In the genomic region with DNA sequence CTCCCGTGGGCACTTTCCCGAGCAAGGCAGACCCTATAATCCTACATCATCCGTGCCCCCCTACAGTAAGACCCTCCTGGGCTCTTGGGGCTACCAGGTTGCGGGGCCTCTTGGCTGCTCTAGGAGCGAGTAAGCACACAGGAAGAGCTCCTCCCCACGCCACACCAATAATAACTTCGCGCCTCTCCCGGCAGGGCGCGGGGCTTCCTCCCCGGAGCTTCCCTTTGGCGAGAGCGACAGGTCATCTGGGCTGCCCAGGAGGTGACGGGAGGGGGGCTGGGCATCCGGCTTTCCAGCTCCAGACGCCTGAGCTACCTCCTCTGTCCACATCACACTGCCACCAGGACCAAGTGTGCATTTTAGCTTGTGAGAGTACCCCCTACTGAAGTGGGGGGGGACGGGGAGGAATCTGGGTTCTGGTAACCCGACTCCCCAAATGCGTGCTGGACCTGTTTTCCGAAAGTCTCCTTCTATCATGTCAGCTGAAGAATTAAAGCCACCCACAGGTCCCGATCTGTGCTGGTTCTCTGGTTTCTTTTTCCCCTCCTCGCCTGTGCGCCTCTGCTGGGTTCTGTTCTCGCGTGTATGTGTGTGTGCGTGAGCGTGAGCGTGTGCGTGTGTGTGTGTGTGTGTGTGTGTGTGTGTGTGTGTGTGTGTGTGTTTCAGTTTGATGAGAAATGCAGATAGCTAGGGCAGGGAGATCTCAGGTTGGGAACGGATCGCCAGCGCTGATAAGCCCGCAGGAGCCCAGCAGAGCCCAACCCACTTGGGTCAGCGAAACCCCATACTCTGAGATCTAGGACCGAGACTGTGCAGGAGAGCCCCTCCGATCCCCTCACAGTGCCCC, we compare ENCODE assay signal across 8 mouse cellular contexts. TPM values are rescaled to one million over a fixed set of nuclear protein-coding genes. Genes with fewer than 3 reads are reported as not detected.
A peak's percentile ranks its signal among the peaks of the same experiment; 100 is the strongest.
DNase-seq lines count a peak whose midpoint lies in the region; ATAC-seq lines count a peak whose summit lies in the region.

No protein-coding gene starts in this region.

- peak overlapping the region; percentile 100 for H3K4me2 ChIP-seq in forebrain, embryonic 15.5 days (replicated peaks)

- peak overlapping the region; percentile 69 for H3K4me3 ChIP-seq in forebrain, embryonic 15.5 days
- H3K4me3 ChIP-seq in hindbrain, embryonic 10.5 days: peak overlapping the region; percentile 73

- peak overlapping the region; percentile 50 for H3K9ac ChIP-seq in forebrain, embryonic 15.5 days (replicated peaks)

- peak; percentile 38 to 51 for DNase-seq in B cell, adult 2 months
- peak; percentile 42 for DNase-seq in ZHBTc4 (ENCODE audit: low read depth, low spot score)
- DNase-seq in hindbrain, embryonic 10.5 days (ENCODE audit: low spot score): no peak
- DNase-seq in layer of hippocampus, postnatal 25 days (ENCODE audit: extremely low spot score in 1 of 2, low spot score in 1 of 2): peak; percentile 23 to 34
- DNase-seq in lung, postnatal 25 days (ENCODE audit: low spot score): peak; percentile 82
- DNase-seq in right cerebral cortex, postnatal 36 days (ENCODE audit: low spot score in 2 of 2): peak; percentile 44 to 66
- no peak for DNase-seq in c-Kit-positive CD71-positive TER-119-positive erythroid progenitor cells, embryonic 14.5 days (ENCODE audit: low spot score)

- peaks cover 27% of the 10 kb centered on the region for H3K4me1 ChIP-seq in forebrain, embryonic 15.5 days
- peaks cover 83% of the 10 kb centered on the region for H3K4me1 ChIP-seq in hindbrain, embryonic 10.5 days (replicated peaks)

- no peaks in the 10 kb centered on the region for H3K9me3 ChIP-seq in forebrain, embryonic 15.5 days
- H3K9me3 ChIP-seq in hindbrain, embryonic 10.5 days: no peaks in the 10 kb centered on the region

- no peaks in the 10 kb centered on the region for H3K36me3 ChIP-seq in forebrain, embryonic 15.5 days
- no peaks in the 10 kb centered on the region for H3K36me3 ChIP-seq in hindbrain, embryonic 10.5 days

- WGBS in forebrain, embryonic 15.5 days: under 1% methylated on average over 36 of the region's 37 CpGs
- under 1% methylated on average over 37 of the region's 37 CpGs for WGBS in hindbrain, embryonic 10.5 days

- no peak for ATAC-seq in forebrain, embryonic 15.5 days (replicated peaks)

- peaks cover 33% of the 10 kb centered on the region for H3K27me3 ChIP-seq in forebrain, embryonic 15.5 days
- peaks cover 73% of the 10 kb centered on the region for H3K27me3 ChIP-seq in hindbrain, embryonic 10.5 days (ENCODE audit: insufficient read depth, poor library complexity, severe bottlenecking)

- H3K27ac ChIP-seq in forebrain, embryonic 15.5 days (replicated peaks): 0 out of 2 replicates have a peak overlapping the region, but pooled peaks have one; percentile 3
- peak overlapping the region; percentile 84 for H3K27ac ChIP-seq in hindbrain, embryonic 10.5 days

RNA-seq across cellular contexts. Expression of a gene that starts 1.6 kb away (rescaled TPM):
- polyA plus RNA-seq in forebrain, embryonic 15.5 days (2015; fragmentation: Nextera tagmentation; extraction: Ambion mirVana): 0.89 and 0.92 TPM in 2 replicates
- polyA plus RNA-seq in hindbrain, embryonic 10.5 days (2016; fragmentation: Nextera tagmentation; extraction: Ambion mirVana): 1.6 and 2.4 TPM in 2 replicates
- 10 to 100 TPM; 37.8 to 43.4 TPM for total RNA-seq in layer of hippocampus, postnatal 25 days (2021)

Comparison
In these comparisons a context has a peak if more than half of its experiments do, and no peak if none do; other contexts are left out.
1. DNase-seq: peak in B cell, adult 2 months (2 of 2), ZHBTc4 (single experiment), layer of hippocampus, postnatal 25 days (2 of 2), lung, postnatal 25 days (single experiment) and right cerebral cortex, postnatal 36 days (2 of 2); none in hindbrain, embryonic 10.5 days (single experiment) and c-Kit-positive CD71-positive TER-119-positive erythroid progenitor cells, embryonic 14.5 days (single experiment).